Mouse (Mus musculus) limb, embryonic 10.5 days (tissue): ENCODE data around the gene Fgfr2. TPM values are rescaled to one million over a fixed set of nuclear protein-coding genes. Genes with fewer than 3 reads are reported as not detected.

Experiments
- DNase-seq: peaks from one replicate; pipeline ENCODE4 v3.0.0-alpha.2; 2017; ENCODE audit warnings: low spot score
- H3K27ac ChIP-seq: fragments of 300-500 bp; sonication (generic); 2 replicates; pipeline ENCODE4 v1.5.1; 2016; ENCODE audit warnings: mild to moderate bottlenecking
- H3K27me3 ChIP-seq: fragments of 300-500 bp; sonication (generic); 2 replicates; pipeline ENCODE4 v1.6.1; 2016; ENCODE audit warnings: low read depth, mild to moderate bottlenecking; ENCODE audit not compliant: poor library complexity, severe bottlenecking
- H3K36me3 ChIP-seq: fragments of 300-500 bp; sonication (generic); 2 replicates; pipeline ENCODE4 v1.6.1; 2016; ENCODE audit warnings: mild to moderate bottlenecking, moderate library complexity
- H3K4me1 ChIP-seq: fragments of 300-500 bp; sonication (generic); 2 replicates; pipeline ENCODE4 v1.6.1; 2016
- H3K4me3 ChIP-seq: fragments of 300-500 bp; sonication (generic); 2 replicates; pipeline ENCODE4 v1.5.1; 2016; ENCODE audit warnings: mild to moderate bottlenecking, moderate library complexity
- H3K9me3 ChIP-seq: fragments of 300-500 bp; sonication (generic); replicated peaks from 2 replicates; pipeline ENCODE4 v1.6.1; 2016; ENCODE audit warnings: mild to moderate bottlenecking
- WGBS: fragments of 180-500 bp; shearing (Covaris S2); methylation state at CpG from one replicate; pipeline ENCODE4 v1.1.7; 2016; 5-methylcytosine and 5-hydroxymethylcytosine counted together
- polyA plus RNA-seq: library from polyadenylated mRNA; unstranded; fragments of >200 nt; fragmentation: Nextera tagmentation; extraction: Ambion mirVana; gene quantifications from 2 replicates; pipeline ENCODE4 v1.2.1, GENCODE M21; 2016

Fgfr2 gene
- polyA plus RNA-seq, 1 experiment from 2014 or later = 64.4 TPM

DNA sequence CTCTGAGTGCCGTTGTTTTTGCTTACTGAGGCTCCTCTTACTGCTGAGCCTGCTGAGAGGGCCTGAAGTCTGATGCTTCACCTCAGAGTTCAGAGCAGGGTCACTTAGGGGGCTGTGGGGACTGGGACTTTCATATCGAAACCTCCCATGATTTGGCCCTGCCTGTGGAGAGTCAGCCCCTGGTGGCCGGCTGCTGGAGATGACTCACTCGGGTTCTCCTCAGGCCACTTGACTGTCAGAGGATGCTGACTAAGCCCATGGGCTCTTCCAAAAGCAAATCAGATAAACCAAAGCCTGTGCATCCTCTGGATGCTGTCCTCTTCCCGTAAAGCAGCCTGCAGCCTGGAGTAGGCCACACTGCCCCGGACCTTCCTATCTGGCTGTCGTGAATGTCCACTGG is 2154.6 kb downstream of the Fgfr2 start:
- 61% methylated on average over 7 of the region's 7 CpGs for WGBS
- 0 out of 2 replicates have a peak overlapping the region, but pooled peaks have one; percentile 33 for H3K27ac ChIP-seq

GRCm38 (mm10) chr7:130967901-130968300 is 2155.2 kb downstream of the Fgfr2 start:
- Histone ChIP-seq H3K9me3 (no peaks in the 10 kb centered on the region), H3K36me3 (no peaks in the 10 kb centered on the region), H3K4me1 (peaks cover 33% of the 10 kb centered on the region), H3K27me3 (no peaks in the 10 kb centered on the region), H3K4me3 (no peak overlapping the region), H3K27ac (no peak overlapping the region)
- 93% methylated on average over 6 of the region's 6 CpGs for WGBS
- DNase-seq = no peak

More for the DNA sequence above, 2154.6 kb downstream of the Fgfr2 start:
- no peaks in the 10 kb centered on the region for H3K9me3 ChIP-seq
- peaks cover 39% of the 10 kb centered on the region for H3K4me1 ChIP-seq
- no peaks in the 10 kb centered on the region for H3K27me3 ChIP-seq
- no peak overlapping the region for H3K4me3 ChIP-seq
- DNase-seq = no peak
- no peaks in the 10 kb centered on the region for H3K36me3 ChIP-seq

GRCm38 (mm10) chr7:130966876-130967275 is 2156.3 kb downstream of the Fgfr2 start:
- Histone ChIP-seq H3K4me1 (peaks cover 28% of the 10 kb centered on the region), H3K4me3 (no peak overlapping the region), H3K9me3 (no peaks in the 10 kb centered on the region), H3K36me3 (no peaks in the 10 kb centered on the region), H3K27ac (peak overlapping the region; percentile 81; the same call in 1 of the 2 replicates), H3K27me3 (no peaks in the 10 kb centered on the region)
- WGBS = 81% methylated on average over 6 of the region's 6 CpGs
- DNase-seq = no peak

DNA sequence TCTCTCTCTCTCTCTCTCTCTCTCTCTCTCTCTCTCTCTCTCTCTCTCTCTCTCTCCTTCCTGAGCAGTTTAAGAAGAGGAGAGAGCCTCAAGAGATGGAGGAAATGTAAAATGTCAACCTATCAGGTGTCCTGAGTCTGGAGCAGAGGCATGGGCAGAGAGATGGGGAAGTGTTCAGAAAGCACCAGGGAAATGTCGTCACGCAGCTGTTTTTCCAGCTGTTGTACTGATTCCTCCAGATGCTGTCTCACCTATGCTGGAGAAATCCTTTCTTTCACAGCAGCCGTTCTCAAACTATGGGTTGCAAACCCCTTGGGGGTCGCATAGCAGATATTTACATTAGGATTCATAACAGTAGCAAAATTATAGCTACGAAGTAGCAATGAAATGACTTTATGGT is 2156.7 kb downstream of the Fgfr2 start:
- H3K27me3 ChIP-seq = no peaks in the 10 kb centered on the region
- H3K9me3 ChIP-seq = no peaks in the 10 kb centered on the region
- no peak overlapping the region for H3K4me3 ChIP-seq
- WGBS = 77% methylated on average over 5 of the region's 5 CpGs
- peak overlapping the region; percentile 81 for H3K27ac ChIP-seq
- H3K36me3 ChIP-seq = no peaks in the 10 kb centered on the region
- no peak for DNase-seq
- H3K4me1 ChIP-seq = peaks cover 28% of the 10 kb centered on the region

DNA sequence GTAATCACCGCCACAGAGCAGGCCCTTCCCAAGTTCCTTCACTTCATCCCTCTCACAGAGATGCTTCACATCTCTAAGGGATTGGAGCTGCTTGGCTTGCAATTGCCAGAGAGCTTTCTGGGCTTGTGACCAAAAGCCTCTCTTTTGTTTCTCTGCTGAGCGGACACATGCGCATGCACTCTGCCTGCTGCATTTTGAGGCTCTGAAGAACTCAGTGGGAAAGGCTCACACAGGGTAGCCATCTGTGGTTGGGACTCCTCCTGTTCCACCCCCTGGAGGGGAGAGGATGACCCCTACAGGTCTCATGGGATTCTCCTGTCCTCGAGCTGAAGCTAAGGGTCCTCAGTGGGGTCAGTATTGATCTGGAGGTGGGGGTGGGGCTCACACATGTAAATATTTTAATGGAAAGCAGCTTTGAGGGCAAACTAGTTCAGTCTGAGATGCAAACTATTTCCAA is 2157.2 kb downstream of the Fgfr2 start:
- no peaks in the 10 kb centered on the region for H3K9me3 ChIP-seq
- H3K27ac ChIP-seq = peak overlapping the region; percentile 81
- peak; percentile 44 for DNase-seq
- no peaks in the 10 kb centered on the region for H3K27me3 ChIP-seq
- 65% methylated on average over 4 of the region's 4 CpGs for WGBS
- H3K36me3 ChIP-seq = no peaks in the 10 kb centered on the region
- no peak overlapping the region for H3K4me3 ChIP-seq
- peaks cover 28% of the 10 kb centered on the region for H3K4me1 ChIP-seq

DNA sequence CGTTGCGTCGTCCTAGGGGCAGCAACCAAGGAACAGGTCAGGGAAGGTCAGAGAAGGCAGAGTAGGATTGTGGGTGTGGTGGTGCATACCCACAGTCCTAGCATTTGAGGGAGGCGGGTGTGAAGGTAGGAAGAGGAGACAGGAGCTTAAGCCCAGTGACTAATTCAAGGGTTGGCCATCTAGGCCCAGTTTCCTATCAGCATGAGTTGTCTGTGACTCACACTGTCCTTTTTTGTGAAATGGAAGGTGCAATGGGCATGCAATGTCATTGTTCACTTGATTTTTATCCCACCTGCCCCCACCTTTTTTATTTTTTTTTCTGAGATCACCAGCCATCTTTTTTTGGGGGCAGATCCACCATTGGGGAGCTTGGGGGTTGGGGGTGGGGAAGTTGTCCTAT is 2157.8 kb downstream of the Fgfr2 start:
- Histone ChIP-seq H3K27ac (peak overlapping the region; percentile 81), H3K4me1 (peaks cover 28% of the 10 kb centered on the region), H3K9me3 (no peaks in the 10 kb centered on the region), H3K36me3 (no peaks in the 10 kb centered on the region), H3K4me3 (no peak overlapping the region), H3K27me3 (no peaks in the 10 kb centered on the region)
- 96% methylated on average over 4 of the region's 4 CpGs for WGBS
- no peak for DNase-seq

- WGBS = 78% methylated on average over 5 of the region's 5 CpGs
- no peak for DNase-seq
Measured at GRCm38 (mm10) chr7:130964686-130965085, 2158.5 kb downstream of the Fgfr2 start.

DNA sequence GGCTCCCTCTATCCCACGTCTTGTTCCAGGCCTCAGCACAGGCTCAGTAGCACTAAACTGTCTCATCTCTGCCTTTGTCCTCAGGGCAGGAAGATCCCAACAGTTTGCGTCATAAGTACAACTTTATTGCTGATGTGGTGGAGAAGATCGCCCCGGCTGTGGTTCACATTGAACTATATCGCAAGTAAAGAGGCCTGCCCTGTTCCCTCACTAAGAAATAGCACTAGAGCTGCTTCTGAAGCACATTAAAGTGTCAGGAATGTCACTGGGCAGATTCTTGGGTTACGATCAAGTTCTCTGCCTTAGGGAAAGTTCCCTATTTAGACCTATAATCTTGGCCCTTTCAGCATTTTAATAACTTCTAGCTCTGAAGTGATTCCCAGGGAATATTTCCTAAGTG is 2161.7 kb downstream of the Fgfr2 start:
- Histone ChIP-seq H3K4me3 (no peak overlapping the region), H3K36me3 (no peaks in the 10 kb centered on the region), H3K27me3 (no peaks in the 10 kb centered on the region), H3K4me1 (peaks cover 26% of the 10 kb centered on the region), H3K27ac (no peak overlapping the region; the same call in 1 of the 2 replicates), H3K9me3 (no peaks in the 10 kb centered on the region)
- WGBS = 73% methylated on average over 6 of the region's 6 CpGs
- no peak for DNase-seq

More at GRCm38 (mm10) chr7:130964686-130965085, 2158.5 kb downstream of the Fgfr2 start:
- H3K9me3 ChIP-seq = no peaks in the 10 kb centered on the region
- peak overlapping the region; percentile 59; the same call in 1 of the 2 replicates for H3K27ac ChIP-seq
- no peak overlapping the region for H3K4me3 ChIP-seq
- no peaks in the 10 kb centered on the region for H3K27me3 ChIP-seq
- no peaks in the 10 kb centered on the region for H3K36me3 ChIP-seq
- peaks cover 31% of the 10 kb centered on the region for H3K4me1 ChIP-seq

DNA sequence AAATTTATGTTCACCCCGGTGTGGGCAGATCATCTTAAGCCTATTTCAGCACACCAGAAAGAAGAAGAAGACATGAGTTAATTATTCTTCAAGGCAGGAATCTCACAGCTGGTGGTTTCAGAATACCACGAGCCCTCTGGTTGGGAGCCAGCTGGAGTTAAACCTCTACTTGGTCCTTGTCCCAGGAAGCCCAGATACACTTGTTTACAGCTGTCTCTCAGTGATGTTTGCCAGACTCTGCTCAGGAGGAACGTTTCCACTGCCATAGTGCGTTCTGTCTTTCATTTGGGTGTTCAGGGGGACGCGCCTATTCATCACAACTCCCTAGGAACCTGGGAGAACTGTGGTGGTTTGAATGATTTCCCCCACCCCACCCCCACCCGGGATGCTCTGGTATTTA is 2163.3 kb downstream of the Fgfr2 start:
- DNase-seq = no peak
- H3K4me1 ChIP-seq = peaks cover 13% of the 10 kb centered on the region
- no peaks in the 10 kb centered on the region for H3K36me3 ChIP-seq
- no peak overlapping the region for H3K4me3 ChIP-seq
- no peaks in the 10 kb centered on the region for H3K27me3 ChIP-seq
- no peaks in the 10 kb centered on the region for H3K9me3 ChIP-seq
- 26% methylated on average over 7 of the region's 7 CpGs for WGBS
- no peak overlapping the region for H3K27ac ChIP-seq

DNA sequence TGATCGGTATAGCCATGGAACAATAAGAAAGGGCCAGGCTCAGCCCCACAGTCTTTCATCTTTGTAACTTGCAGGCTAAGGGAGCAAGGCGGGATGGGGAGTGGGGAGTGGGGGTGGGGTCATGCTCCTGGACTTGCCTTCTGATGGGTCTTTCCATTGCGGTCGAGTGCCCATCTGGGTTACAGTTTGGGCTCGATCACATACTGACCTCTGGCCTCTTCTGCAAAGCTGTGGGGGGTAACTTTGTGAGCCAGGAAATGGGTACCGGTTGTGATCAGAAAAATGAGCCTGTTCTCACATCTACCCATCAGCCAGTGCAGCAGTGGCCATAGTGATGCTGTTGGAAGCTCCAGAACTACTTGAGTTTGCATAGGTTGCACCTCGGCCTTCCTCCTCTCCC is 2164.6 kb downstream of the Fgfr2 start:
- Histone ChIP-seq H3K9me3 (no peaks in the 10 kb centered on the region), H3K36me3 (no peaks in the 10 kb centered on the region), H3K4me3 (no peak overlapping the region), H3K4me1 (peaks cover 7% of the 10 kb centered on the region; the same call in 1 of the 2 replicates), H3K27ac (peak overlapping the region; percentile 19; the same call in 1 of the 2 replicates), H3K27me3 (no peaks in the 10 kb centered on the region)
- DNase-seq = no peak
- 74% methylated on average over 7 of the region's 7 CpGs for WGBS

DNA sequence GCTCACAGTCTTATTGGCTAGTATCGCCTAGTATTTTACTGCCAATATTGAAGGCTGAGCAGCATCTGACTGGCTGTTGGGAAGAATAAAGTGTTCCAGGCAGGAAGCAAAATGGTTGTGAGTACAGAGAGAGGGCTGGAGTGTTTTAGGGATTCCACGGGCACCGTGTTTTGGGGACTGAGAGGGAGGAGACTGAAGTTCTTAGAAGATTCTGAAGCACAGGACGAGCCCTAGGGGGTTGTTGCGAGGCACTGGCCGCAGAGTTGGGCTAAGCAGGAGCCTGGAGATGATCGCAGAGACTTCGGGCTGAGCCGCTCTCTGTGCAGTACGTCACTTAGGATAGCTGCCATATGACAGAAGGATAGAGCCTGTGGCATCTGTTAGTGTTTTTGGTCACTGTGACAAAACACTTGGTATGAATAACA is 2169.0 kb downstream of the Fgfr2 start:
- peaks cover 9% of the 10 kb centered on the region for H3K4me1 ChIP-seq
- no peak overlapping the region for H3K27ac ChIP-seq
- H3K4me3 ChIP-seq = no peak overlapping the region
- no peaks in the 10 kb centered on the region for H3K27me3 ChIP-seq
- WGBS = 88% methylated on average over 10 of the region's 10 CpGs
- DNase-seq = no peak
- no peaks in the 10 kb centered on the region for H3K9me3 ChIP-seq
- no peaks in the 10 kb centered on the region for H3K36me3 ChIP-seq

DNA sequence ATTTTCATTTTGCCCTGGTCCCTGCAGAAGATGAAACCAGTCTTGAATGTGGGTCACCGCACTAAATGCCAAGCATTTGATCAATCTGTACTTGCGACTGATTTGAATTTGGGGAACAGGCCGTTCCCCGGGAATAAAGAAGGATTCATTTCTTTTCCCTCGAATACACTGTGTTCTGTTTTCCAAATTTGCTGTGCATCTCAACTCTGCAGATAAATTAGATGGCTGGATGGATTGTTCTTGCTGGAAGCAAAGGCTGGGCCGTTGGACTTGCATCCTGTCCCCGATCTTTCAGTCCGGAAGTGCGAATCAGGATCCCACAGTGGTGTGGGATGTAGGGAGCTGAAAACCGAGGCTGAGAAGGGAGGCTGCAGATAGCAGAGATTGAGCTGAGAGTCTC is 2169.8 kb downstream of the Fgfr2 start:
- no peak for DNase-seq
- no peak overlapping the region for H3K4me3 ChIP-seq
- WGBS = 91% methylated on average over 10 of the region's 10 CpGs
- H3K27me3 ChIP-seq = no peaks in the 10 kb centered on the region
- no peak overlapping the region for H3K27ac ChIP-seq
- H3K36me3 ChIP-seq = no peaks in the 10 kb centered on the region
- no peaks in the 10 kb centered on the region for H3K9me3 ChIP-seq
- H3K4me1 ChIP-seq = peaks cover 14% of the 10 kb centered on the region

DNA sequence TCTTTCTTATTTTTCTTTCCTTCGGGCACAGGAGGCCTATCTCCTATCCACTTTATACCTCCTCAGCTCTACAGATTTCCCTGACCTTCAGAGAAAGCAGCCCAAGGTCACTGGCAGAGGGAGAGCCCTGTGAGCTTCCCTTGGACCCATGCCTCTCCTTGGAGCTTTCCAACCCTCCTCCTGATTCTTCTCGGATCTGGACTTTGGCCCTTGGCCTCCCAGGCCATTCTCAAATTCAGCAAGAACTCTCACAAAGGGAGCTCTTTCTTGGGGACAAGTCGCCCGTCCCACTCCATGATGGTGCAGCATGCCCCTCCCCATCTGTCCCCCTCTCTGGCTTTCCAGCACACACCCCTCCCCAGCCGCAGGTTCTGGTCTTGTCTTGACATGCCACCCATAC is 2172.1 kb downstream of the Fgfr2 start:
- Histone ChIP-seq H3K36me3 (no peaks in the 10 kb centered on the region), H3K4me3 (no peak overlapping the region), H3K9me3 (no peaks in the 10 kb centered on the region), H3K27me3 (no peaks in the 10 kb centered on the region), H3K27ac (no peak overlapping the region), H3K4me1 (peaks cover 12% of the 10 kb centered on the region)
- DNase-seq = no peak
- 93% methylated on average over 5 of the region's 5 CpGs for WGBS

- WGBS = 89% methylated on average over 7 of the region's 7 CpGs
- Histone ChIP-seq H3K4me1 (peaks cover 12% of the 10 kb centered on the region), H3K27me3 (no peaks in the 10 kb centered on the region), H3K36me3 (no peaks in the 10 kb centered on the region), H3K4me3 (no peak overlapping the region), H3K9me3 (no peaks in the 10 kb centered on the region), H3K27ac (no peak overlapping the region)
- no peak for DNase-seq
Measured at GRCm38 (mm10) chr7:130950482-130950881, 2172.7 kb downstream of the Fgfr2 start.
